Mouse (Mus musculus) limb, embryonic 13.5 days (tissue): ENCODE measurements around the gene Pip5k1a. TPM values are rescaled to one million over a fixed set of nuclear protein-coding genes. Genes with fewer than 3 reads are reported as not detected.
"Not testable (repeated sequence)": the region's sequence is repeated elsewhere in the genome, so short reads cannot be mapped to it uniquely, and the experiment has no call there.

ENCODE experiments used
- ATAC-seq: fragments of 200-750 bp; cut with Nextera tagmentation; 2 replicates; pipeline ENCODE4 v1.8.0; 2017; ENCODE audit warnings: low read depth, moderate number of reproducible peaks, moderate TSS enrichment; ENCODE audit not compliant: low FRiP score
- H3K27ac ChIP-seq: fragments of 300-500 bp; sonication (generic); 2 replicates; pipeline ENCODE4 v1.5.1; 2015; ENCODE audit warnings: inconsistent platforms, mild to moderate bottlenecking, moderate library complexity
- H3K27me3 ChIP-seq: fragments of 300-500 bp; sonication (generic); 2 replicates; pipeline ENCODE4 v1.6.1; 2015; ENCODE audit warnings: mild to moderate bottlenecking, inconsistent platforms
- H3K36me3 ChIP-seq: fragments of 300-500 bp; sonication (generic); 2 replicates; pipeline ENCODE4 v1.6.1; 2015; ENCODE audit warnings: inconsistent platforms, mild to moderate bottlenecking, moderate library complexity
- H3K4me1 ChIP-seq: fragments of 300-500 bp; sonication (generic); 2 replicates; pipeline ENCODE4 v1.6.1; 2015; ENCODE audit warnings: inconsistent platforms
- H3K4me2 ChIP-seq: fragments of 300-500 bp; sonication (generic); replicated peaks from 2 replicates; pipeline ENCODE4 v1.6.1; 2015; ENCODE audit warnings: inconsistent platforms, mild to moderate bottlenecking, moderate library complexity
- H3K4me3 ChIP-seq: fragments of 300-500 bp; sonication (generic); 2 replicates; pipeline ENCODE4 v1.5.1; 2015; ENCODE audit warnings: moderate library complexity, mild to moderate bottlenecking, inconsistent platforms
- H3K9ac ChIP-seq: fragments of 300-500 bp; sonication (generic); 2 replicates; pipeline ENCODE4 v1.6.1; 2015; ENCODE audit warnings: mild to moderate bottlenecking, inconsistent platforms
- H3K9me3 ChIP-seq: fragments of 300-500 bp; sonication (generic); 2 replicates; pipeline ENCODE4 v1.6.1; 2016; ENCODE audit warnings: inconsistent platforms
- WGBS: fragments of 180-500 bp; shearing (Covaris S2); methylation state at CpG from one replicate; pipeline ENCODE4 v1.1.7; 2015; 5-methylcytosine and 5-hydroxymethylcytosine counted together
- polyA plus RNA-seq: library from polyadenylated mRNA; unstranded; fragments of >200 nt; fragmentation: Nextera tagmentation; extraction: Ambion mirVana; gene quantifications from 2 replicates; pipeline ENCODE4 v1.2.1, GENCODE M21; 2015

Gene Pip5k1a
- polyA plus RNA-seq, 1 experiment from 2014 or later = 26.5 TPM

- H3K27ac ChIP-seq = peak overlapping the region; percentile 55; the same call in 1 of the 2 replicates
- WGBS = 34% methylated on average over 10 of the region's 10 CpGs
- H3K36me3 ChIP-seq = peaks cover 27% of the 10 kb centered on the region
- no peak overlapping the region for H3K4me3 ChIP-seq
- H3K9me3 ChIP-seq = no peaks in the 10 kb centered on the region
- no peaks in the 10 kb centered on the region for H3K27me3 ChIP-seq
- no peak overlapping the region for H3K4me2 ChIP-seq
- H3K9ac ChIP-seq = no peak overlapping the region
- H3K4me1 ChIP-seq = peaks cover 13% of the 10 kb centered on the region
- no peak; the same call in 1 of the 2 replicates for ATAC-seq
These were observed 52.1 kb downstream of the Pip5k1a start for GRCm38 (mm10) chr3:95054481-95055260.

- H3K4me2 ChIP-seq = no peak overlapping the region
- ATAC-seq = no peak
- no peak overlapping the region for H3K27ac ChIP-seq
- no peaks in the 10 kb centered on the region for H3K9me3 ChIP-seq
- H3K36me3 ChIP-seq = peaks cover 18% of the 10 kb centered on the region
- no peak overlapping the region for H3K9ac ChIP-seq
- 46% methylated on average over 3 of the region's 3 CpGs for WGBS
- H3K4me1 ChIP-seq = peaks cover 13% of the 10 kb centered on the region
- H3K4me3 ChIP-seq = no peak overlapping the region
- no peaks in the 10 kb centered on the region for H3K27me3 ChIP-seq
These were observed 53.0 kb downstream of the Pip5k1a start for GRCm38 (mm10) chr3:95053701-95054100.

DNA sequence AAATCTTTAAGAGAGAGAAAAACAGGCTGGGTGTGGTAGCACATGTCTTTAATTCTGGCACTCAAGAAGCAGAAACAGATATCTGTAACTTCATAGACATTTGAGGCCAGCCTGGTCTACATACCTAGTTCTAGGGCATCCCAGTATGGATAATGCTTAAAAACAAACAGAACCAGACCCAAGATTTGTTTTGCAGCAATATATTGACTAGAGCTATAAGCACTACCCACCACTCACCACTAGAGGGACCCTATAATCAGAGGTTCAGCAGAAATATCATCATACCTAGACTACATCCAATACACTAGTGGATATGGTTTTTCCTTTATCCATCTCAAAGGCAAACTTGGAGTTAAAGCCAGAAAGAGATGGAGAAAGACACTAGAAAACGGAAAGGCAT is 53.8 kb downstream of the Pip5k1a start:
- Histone ChIP-seq H3K4me2 (no peak overlapping the region), H3K4me1 (peaks cover 13% of the 10 kb centered on the region), H3K4me3 (no peak overlapping the region), H3K27me3 (no peaks in the 10 kb centered on the region), H3K9ac (no peak overlapping the region), H3K9me3 (no peaks in the 10 kb centered on the region), H3K27ac (no peak overlapping the region), H3K36me3 (peaks cover 12% of the 10 kb centered on the region)
- 34% methylated on average over 1 of the region's 1 CpGs for WGBS
- no peak for ATAC-seq

DNA sequence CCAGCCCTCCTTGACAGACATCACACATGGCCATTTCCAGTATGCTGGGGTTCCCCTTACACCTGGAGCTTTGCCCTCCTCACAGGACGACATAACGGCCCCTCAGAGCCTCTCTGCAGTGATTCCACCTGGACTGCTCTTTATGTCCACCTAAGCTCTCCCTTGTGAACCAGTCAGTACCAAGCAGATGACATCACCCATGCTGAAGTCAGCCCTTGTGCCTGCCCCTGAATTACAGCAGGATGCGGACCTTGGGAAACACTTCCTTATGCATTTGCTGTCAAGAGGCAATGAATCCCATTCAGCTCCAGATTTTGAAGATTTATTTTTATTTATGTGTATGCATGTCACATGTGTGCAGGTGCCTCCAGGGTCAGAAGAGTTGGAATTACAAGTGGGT is 58.8 kb downstream of the Pip5k1a start:
- Histone ChIP-seq H3K4me2 (no peak overlapping the region), H3K27me3 (no peaks in the 10 kb centered on the region), H3K9me3 (no peaks in the 10 kb centered on the region), H3K4me3 (no peak overlapping the region), H3K36me3 (no peaks in the 10 kb centered on the region), H3K4me1 (peaks cover under 1% of the 10 kb centered on the region; the same call in 1 of the 2 replicates), H3K27ac (no peak overlapping the region), H3K9ac (no peak overlapping the region; the same call in 1 of the 2 replicates)
- WGBS = 56% methylated on average over 3 of the region's 3 CpGs
- ATAC-seq = no peak

DNA sequence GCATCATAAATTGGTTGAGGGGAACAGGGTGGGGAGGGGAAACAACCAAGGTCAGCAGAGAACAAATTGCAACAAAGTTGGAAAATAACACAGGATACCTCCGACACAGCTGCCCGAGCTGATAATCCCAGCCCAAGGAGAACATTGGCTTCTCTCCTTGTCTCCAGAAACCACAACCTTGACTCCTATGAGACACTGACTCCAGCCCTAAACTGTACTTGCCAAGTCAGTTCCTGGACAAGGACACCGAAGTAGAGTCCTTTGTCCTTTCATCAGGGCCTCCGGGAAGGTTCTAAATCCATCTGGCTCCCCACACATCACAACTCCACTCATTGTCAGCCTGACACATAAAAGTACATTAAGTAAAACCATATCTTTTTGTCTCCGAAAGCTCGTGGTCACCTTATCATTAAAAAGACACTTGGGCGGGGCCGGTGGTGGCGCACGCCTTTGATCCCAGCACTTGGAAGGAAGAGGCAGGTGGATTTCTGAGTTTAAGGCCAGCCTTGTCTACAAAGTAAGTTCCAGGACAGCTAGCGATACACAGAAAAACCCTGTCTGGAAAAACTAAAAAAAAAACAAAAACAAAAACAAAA is 60.2 kb downstream of the Pip5k1a start:
- Histone ChIP-seq H3K27ac (no peak overlapping the region), H3K4me1 (peaks cover 5% of the 10 kb centered on the region), H3K9me3 (no peaks in the 10 kb centered on the region), H3K9ac (no peak overlapping the region), H3K27me3 (no peaks in the 10 kb centered on the region), H3K4me2 (no peak overlapping the region), H3K36me3 (no peaks in the 10 kb centered on the region), H3K4me3 (no peak overlapping the region)
- ATAC-seq = no peak
- WGBS = 89% methylated on average over 11 of the region's 11 CpGs

DNA sequence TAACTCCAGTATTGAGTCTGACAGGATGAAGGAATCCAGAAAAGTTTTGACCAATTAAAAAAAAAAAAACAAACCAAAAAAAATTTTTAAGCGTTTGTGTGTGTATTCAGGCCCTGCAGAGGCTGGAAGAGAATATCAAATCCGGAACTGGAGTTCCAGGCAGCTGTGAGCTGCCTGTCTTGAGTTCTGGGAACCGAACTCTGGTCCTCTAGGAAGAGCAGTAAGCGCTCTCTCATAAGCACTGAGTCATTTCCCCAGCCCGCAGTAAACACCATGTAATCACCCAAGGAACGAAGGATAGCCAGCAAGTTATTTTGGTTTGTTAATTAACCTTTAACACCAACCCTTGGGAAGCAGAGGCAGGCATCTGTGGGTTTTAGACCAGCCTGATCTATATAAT is 63.5 kb downstream of the Pip5k1a start:
- peaks cover 13% of the 10 kb centered on the region for H3K4me1 ChIP-seq
- H3K4me2 ChIP-seq = no peak overlapping the region
- WGBS = 51% methylated on average over 6 of the region's 6 CpGs

DNA sequence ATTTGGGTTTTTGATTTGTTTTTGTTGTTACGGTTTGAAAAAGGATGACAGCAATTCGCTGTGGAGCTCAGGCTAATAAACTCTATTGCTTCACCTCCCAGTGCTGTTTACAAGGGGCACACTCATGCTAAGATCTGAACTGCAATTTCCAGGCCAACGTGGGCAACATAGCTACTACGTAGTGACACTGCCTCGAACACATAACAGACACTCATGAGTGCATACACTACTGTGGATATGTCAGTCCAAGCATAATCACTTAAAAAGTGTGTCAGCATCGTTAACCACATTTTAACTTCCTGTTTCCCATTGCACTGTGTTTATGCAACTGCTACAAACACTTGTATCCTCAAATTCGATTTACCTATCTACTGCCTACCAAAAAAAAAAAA is 63.9 kb downstream of the Pip5k1a start:
- peaks cover 13% of the 10 kb centered on the region for H3K4me1 ChIP-seq
- peak overlapping the region; percentile 88 for H3K4me3 ChIP-seq
- H3K9ac ChIP-seq = peak overlapping the region; percentile 50
- no peaks in the 10 kb centered on the region for H3K27me3 ChIP-seq
- H3K9me3 ChIP-seq = no peaks in the 10 kb centered on the region
- peak overlapping the region; percentile 68 for H3K4me2 ChIP-seq
- ATAC-seq = peak; percentile 55
- peak overlapping the region; percentile 58; the same call in 1 of the 2 replicates for H3K27ac ChIP-seq
- 28% methylated on average over 7 of the region's 7 CpGs for WGBS
- peaks cover 17% of the 10 kb centered on the region for H3K36me3 ChIP-seq

More for the DNA sequence above, 63.5 kb downstream of the Pip5k1a start:
- H3K36me3 ChIP-seq = peaks cover 13% of the 10 kb centered on the region
- H3K9me3 ChIP-seq = no peaks in the 10 kb centered on the region
- H3K27ac ChIP-seq = no peak overlapping the region
- no peaks in the 10 kb centered on the region for H3K27me3 ChIP-seq
- no peak overlapping the region for H3K4me3 ChIP-seq
- no peak overlapping the region for H3K9ac ChIP-seq
- no peak for ATAC-seq

GRCm38 (mm10) chr3:95042166-95042837 is 64.4 kb downstream of the Pip5k1a start, which contains the start of gene Psmd4:
Gene Psmd4, minus strand, starts transcription at chr3:95042614.
- WGBS = under 1% methylated on average over 34 of the region's 36 CpGs

DNA sequence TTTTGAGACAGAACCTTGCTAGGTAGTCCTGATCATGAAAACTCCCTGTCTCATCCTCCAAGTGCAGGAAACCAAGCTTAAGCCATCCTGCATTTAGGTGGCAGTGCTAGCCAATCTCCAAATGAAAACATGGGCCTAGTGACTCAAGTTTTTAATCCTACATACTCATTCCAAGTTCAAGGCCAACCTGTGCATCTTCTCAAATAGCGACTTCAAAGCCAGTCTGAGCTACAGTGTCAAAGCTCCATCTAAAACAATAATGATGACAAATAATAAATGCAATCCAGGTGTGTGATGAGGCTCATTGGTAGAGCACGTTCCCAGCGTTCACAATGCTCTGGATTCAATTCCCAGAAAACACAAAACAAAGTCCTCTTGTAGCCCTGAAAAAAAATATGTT is 65.1 kb downstream of the Pip5k1a start:
- Histone ChIP-seq H3K4me2 (peak overlapping the region; percentile 68), H3K9me3 (no peaks in the 10 kb centered on the region), H3K36me3 (peaks cover 25% of the 10 kb centered on the region), H3K27ac (no peak overlapping the region), H3K9ac (peak overlapping the region; percentile 89), H3K4me1 (peaks cover 13% of the 10 kb centered on the region), H3K4me3 (peak overlapping the region; percentile 88), H3K27me3 (no peaks in the 10 kb centered on the region)
- no peak for ATAC-seq
- 13% methylated on average over 3 of the region's 3 CpGs for WGBS

More at GRCm38 (mm10) chr3:95042166-95042837, 64.4 kb downstream of the Pip5k1a start, which contains the start of gene Psmd4:
- peak within 1 kb of the TSS; percentile 89 for H3K9ac ChIP-seq
- no peaks in the 10 kb centered on the region for H3K9me3 ChIP-seq
- H3K4me3 ChIP-seq = peak within 1 kb of the TSS; percentile 88
- peak within 1 kb of the TSS; percentile 68 for H3K4me2 ChIP-seq
- peaks cover 20% of the 10 kb centered on the region for H3K36me3 ChIP-seq
- peak; percentile 99 for ATAC-seq
- no peaks in the 10 kb centered on the region for H3K27me3 ChIP-seq
- peaks cover 13% of the 10 kb centered on the region for H3K4me1 ChIP-seq
- peak within 1 kb of the TSS; percentile 58; the same call in 1 of the 2 replicates for H3K27ac ChIP-seq

DNA sequence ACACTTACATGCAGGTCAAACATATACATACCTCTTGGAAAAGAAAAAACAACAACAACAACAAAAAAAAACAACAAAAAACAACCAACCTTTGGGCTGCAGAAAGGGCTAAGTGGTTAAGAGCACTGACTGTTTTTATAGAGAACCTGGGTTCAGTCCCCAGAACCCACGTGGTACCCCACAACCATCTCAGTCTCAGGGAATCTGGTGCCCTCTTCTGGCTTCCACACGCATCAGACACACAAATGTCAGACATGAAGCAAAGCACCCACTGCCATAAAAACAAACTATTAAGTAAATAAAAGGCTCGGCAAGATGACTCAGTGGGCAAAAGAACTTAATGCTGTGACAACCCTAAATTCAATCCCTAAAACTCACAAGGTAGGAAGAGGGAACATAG is 76.8 kb downstream of the Pip5k1a start:
- no peak overlapping the region for H3K4me3 ChIP-seq
- H3K27ac ChIP-seq = no peak overlapping the region
- no peaks in the 10 kb centered on the region for H3K9me3 ChIP-seq
- H3K4me2 ChIP-seq = no peak overlapping the region
- peaks cover 15% of the 10 kb centered on the region for H3K4me1 ChIP-seq
- H3K36me3 ChIP-seq = peaks cover 53% of the 10 kb centered on the region
- WGBS = 59% methylated on average over 3 of the region's 3 CpGs
- no peak overlapping the region for H3K9ac ChIP-seq
- ATAC-seq = no peak
- H3K27me3 ChIP-seq = no peaks in the 10 kb centered on the region

- not testable (repeated sequence) for H3K9ac ChIP-seq, H3K4me2 ChIP-seq, ATAC-seq, H3K27ac ChIP-seq, H3K27me3 ChIP-seq, H3K9me3 ChIP-seq, H3K4me3 ChIP-seq
- 83% methylated on average over 3 of the region's 3 CpGs for WGBS
- Histone ChIP-seq H3K36me3 (peaks cover 48% of the 10 kb centered on the region), H3K4me1 (peaks cover 15% of the 10 kb centered on the region)
These were observed 77.4 kb downstream of the Pip5k1a start for GRCm38 (mm10) chr3:95029291-95029827.

GRCm38 (mm10) chr3:95028603-95029002 is 78.1 kb downstream of the Pip5k1a start:
- no peak overlapping the region for H3K9ac ChIP-seq
- H3K4me1 ChIP-seq = peaks cover 15% of the 10 kb centered on the region
- ATAC-seq = no peak
- H3K4me3 ChIP-seq = no peak overlapping the region
- H3K27ac ChIP-seq = no peak overlapping the region
- WGBS = 94% methylated on average over 3 of the region's 3 CpGs
- H3K36me3 ChIP-seq = peaks cover 40% of the 10 kb centered on the region
- H3K4me2 ChIP-seq = no peak overlapping the region
- no peaks in the 10 kb centered on the region for H3K27me3 ChIP-seq
- no peaks in the 10 kb centered on the region for H3K9me3 ChIP-seq
